Mouse (Mus musculus) erythroblast, embryonic 14.5 days (primary cell): ENCODE results near the gene Cacna1a.

ENCODE experiments used
- GATA1 ChIP-seq: IDR thresholded peaks from 2 replicates; pipeline ENCODE4 v1.6.1; 2012; ENCODE audit warnings: low read length, inconsistent platforms, mixed read lengths
- TAL1 ChIP-seq: IDR thresholded peaks from 3 replicates; pipeline ENCODE4 v1.6.1; 2012; ENCODE audit warnings: low read length, inconsistent platforms, mixed read lengths

GRCm38 (mm10) chr8:84657203-84657602 lies 269.0 kb downstream of the Cacna1a start:
- TF ChIP-seq GATA1 = peak; percentile 57
- no peak for TF ChIP-seq TAL1
